9 mouse cellular contexts compared by ENCODE assay signal in genomic region chr3:87499072-87499471, GRCm38 (mm10). TPM values are rescaled to one million over a fixed set of nuclear protein-coding genes. Genes with fewer than 3 reads are reported as not detected.
DNase-seq lines count a peak whose midpoint lies in the region; ATAC-seq and TF ChIP-seq lines count a peak whose summit lies in the region.
"Had no signal": no experiment of that assay in that cellular context is flagged by ENCODE, and none has a peak within 500 bp of the region (broad histone marks: within the 10 kb centered on the region; RNA-seq: fewer than 3 reads in every experiment).

No protein-coding gene starts in this region.

- H3K9ac ChIP-seq in liver, embryonic 14.5 days (replicated peaks): no peak overlapping the region
- H3K9ac ChIP-seq: heart, embryonic 15.5 days had no signal

- TF ChIP-seq CTCF in cerebellum, adult 2 months (IDR thresholded peaks at IDR 0.05; ENCODE audit: borderline replicate concordance, insufficient read depth, low read depth, low read length): peak; percentile 77
- peak; percentile 82 for TF ChIP-seq CTCF in liver, embryonic 14.5 days (IDR thresholded peaks at IDR 0.05; ENCODE audit: low read depth)
- no peak for TF ChIP-seq CTCF in thymus, adult 2 months (IDR thresholded peaks at IDR 0.05; ENCODE audit: borderline replicate concordance, control insufficient read depth, extremely low read depth, insufficient read depth, low read length, poor library complexity)

- H3K27me3 ChIP-seq in cerebellum, adult 2 months (ENCODE audit: control insufficient read depth, insufficient read depth, low read length): no peaks in the 10 kb centered on the region
- no peaks in the 10 kb centered on the region for H3K27me3 ChIP-seq in liver, embryonic 14.5 days (ENCODE audit: control insufficient read depth, insufficient read depth, low read length)
- no peaks in the 10 kb centered on the region for H3K27me3 ChIP-seq in thymus, adult 2 months (ENCODE audit: control insufficient read depth, insufficient read depth, low read length)

- no peaks in the 10 kb centered on the region for H3K36me3 ChIP-seq in liver, embryonic 14.5 days (replicated peaks; ENCODE audit: control insufficient read depth, insufficient read depth, low read depth)
- H3K36me3 ChIP-seq in thymus, adult 2 months (ENCODE audit: control insufficient read depth, insufficient read depth, low read length): no peaks in the 10 kb centered on the region
- H3K36me3 ChIP-seq: heart, embryonic 15.5 days had no signal

- ATAC-seq in frontal cortex, adult (ENCODE audit: low TSS enrichment): peak; percentile 83
- ATAC-seq in liver, embryonic 14.5 days (ENCODE audit: insufficient read depth): no peak
- peak; percentile 81 for ATAC-seq in neutrophil, adult 5-6 weeks (ENCODE audit: extremely low read depth, insufficient number of reproducible peaks, low FRiP score, poor library complexity, severe bottlenecking)

- H3K9me3 ChIP-seq in liver, embryonic 14.5 days (ENCODE audit: control insufficient read depth, low read length): no peaks in the 10 kb centered on the region
- H3K9me3 ChIP-seq: heart, embryonic 15.5 days had no signal

- no peak overlapping the region for H3K4me3 ChIP-seq in cerebellum, adult 2 months (replicated peaks; ENCODE audit: insufficient read depth, low read depth, low read length)
- no peak overlapping the region for H3K4me3 ChIP-seq in liver, embryonic 14.5 days (ENCODE audit: insufficient read depth in 1 of 2, low read depth in 2 of 2, low read length in 2 of 2)
- no peak overlapping the region for H3K4me3 ChIP-seq in thymus, adult 2 months (ENCODE audit: control insufficient read depth, insufficient read depth, low read length)
- H3K4me3 ChIP-seq: heart, embryonic 15.5 days had no signal

- TF ChIP-seq EP300 in liver, embryonic 14.5 days (IDR thresholded peaks at IDR 0.05; ENCODE audit: low read depth): no peak

- no peak overlapping the region for H3K27ac ChIP-seq in cerebellum, adult 2 months (ENCODE audit: insufficient read depth, low read length)
- H3K27ac ChIP-seq in liver, embryonic 14.5 days: no peak overlapping the region
- H3K27ac ChIP-seq in thymus, adult 2 months (ENCODE audit: control insufficient read depth, insufficient read depth, low read length): no peak overlapping the region
- H3K27ac ChIP-seq: heart, embryonic 15.5 days had no signal

- no peaks in the 10 kb centered on the region for H3K4me1 ChIP-seq in cerebellum, adult 2 months (ENCODE audit: control insufficient read depth, insufficient read depth, low read length)
- no peaks in the 10 kb centered on the region; a peak in 1 of 4 replicates for H3K4me1 ChIP-seq in liver, embryonic 14.5 days (replicated peaks; ENCODE audit: control insufficient read depth in 2 of 2, insufficient read depth in 2 of 2, low read length in 1 of 2)
- H3K4me1 ChIP-seq in thymus, adult 2 months (replicated peaks; ENCODE audit: control insufficient read depth, insufficient read depth, low read length): peaks cover 7% of the 10 kb centered on the region
- H3K4me1 ChIP-seq: heart, embryonic 15.5 days had no signal

- WGBS in cerebellum, adult 2 months: 13% methylated on average over 3 of the region's 3 CpGs
- WGBS in liver, embryonic 14.5 days (ENCODE audit: insufficient replicate concordance): 12% methylated on average over 3 of the region's 3 CpGs
- WGBS in thymus, adult 2 months: 12% methylated on average over 3 of the region's 3 CpGs

- no peak overlapping the region for H3K4me2 ChIP-seq in liver, embryonic 14.5 days (ENCODE audit: low read depth)
- H3K4me2 ChIP-seq: heart, embryonic 15.5 days had no signal

- DNase-seq in B cell, adult 2 months: peak; percentile 83 to 84
- DNase-seq in MN1 (ENCODE audit: low spot score): peak; percentile 79
- peak; percentile 40 to 51 for DNase-seq in cerebellum, adult 2 months
- DNase-seq in kidney, adult 8-10 months: peak; percentile 25 to 74
- DNase-seq in liver, embryonic 14.5 days (ENCODE audit: low read depth in 3 of 3, low spot score in 3 of 3): no peak
- peak; percentile 76 for DNase-seq in thymus, adult 2 months

- no peak for TF ChIP-seq POLR2A in cerebellum, adult 2 months (IDR thresholded peaks at IDR 0.05; ENCODE audit: borderline replicate concordance, insufficient read depth, low read length)
- no peak for TF ChIP-seq POLR2A in thymus, adult 2 months (IDR thresholded peaks at IDR 0.05; ENCODE audit: control insufficient read depth, extremely low read depth, insufficient read depth, low read length, poor library complexity)

RNA-seq across cellular contexts. Expression of gene Etv3, which starts 26.1 kb away (rescaled TPM):
- polyA plus RNA-seq in cerebellum, adult 2 months (2012; rRNA removed): 17.3 and 18.3 TPM in 2 replicates
- 1.9 and 2.7 TPM in 2 replicates for polyA plus RNA-seq in liver, embryonic 14.5 days (2012; rRNA removed)
- 1.3 and 1.8 TPM in 2 replicates for polyA plus RNA-seq in liver, embryonic 14.5 days (2014; fragmentation: Nextera tagmentation; extraction: Ambion mirVana)
- total RNA-seq in neutrophil, adult 5-6 weeks (2017): 47.8 and 49.7 TPM in 2 replicates
- 38.4 and 40.9 TPM in 2 replicates for polyA plus RNA-seq in thymus, adult 2 months (2012; rRNA removed)

Comparison
In these comparisons a context has a peak if more than half of its experiments do, and no peak if none do; other contexts are left out.
1. DNase-seq: peak in B cell, adult 2 months (2 of 2), MN1 (single experiment), cerebellum, adult 2 months (2 of 2), kidney, adult 8-10 months (2 of 2) and thymus, adult 2 months (single experiment); none in liver, embryonic 14.5 days (0 of 3).